Mouse (Mus musculus) liver (tissue): ENCODE data around the gene Syt6.

Source experiments
- DNase-seq: peaks from one replicate; pipeline ENCODE4 v3.0.0-alpha.2; 2020; ENCODE audit warnings: mixed read lengths

Gene Syt6

DNA sequence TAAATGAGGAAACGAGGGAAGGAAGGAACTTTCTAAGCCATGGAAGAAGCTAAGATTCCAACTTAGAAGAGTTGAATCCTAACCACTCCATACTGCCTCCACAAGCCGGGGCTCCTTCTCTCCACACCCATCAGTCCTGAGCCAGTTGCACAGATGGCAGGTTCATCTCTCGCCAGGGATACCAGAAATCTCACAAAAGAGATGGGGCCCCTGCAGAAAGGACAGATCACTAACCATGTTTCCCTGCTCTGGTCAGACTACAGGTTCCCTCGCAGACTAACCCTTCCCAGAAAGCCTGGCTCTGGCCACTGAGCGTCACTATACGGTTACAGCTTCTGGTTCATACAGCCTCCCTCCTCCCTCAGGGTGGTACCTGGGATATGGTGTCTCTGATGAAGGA lies 74.7 kb downstream of the Syt6 start:
- no peak for DNase-seq

DNA sequence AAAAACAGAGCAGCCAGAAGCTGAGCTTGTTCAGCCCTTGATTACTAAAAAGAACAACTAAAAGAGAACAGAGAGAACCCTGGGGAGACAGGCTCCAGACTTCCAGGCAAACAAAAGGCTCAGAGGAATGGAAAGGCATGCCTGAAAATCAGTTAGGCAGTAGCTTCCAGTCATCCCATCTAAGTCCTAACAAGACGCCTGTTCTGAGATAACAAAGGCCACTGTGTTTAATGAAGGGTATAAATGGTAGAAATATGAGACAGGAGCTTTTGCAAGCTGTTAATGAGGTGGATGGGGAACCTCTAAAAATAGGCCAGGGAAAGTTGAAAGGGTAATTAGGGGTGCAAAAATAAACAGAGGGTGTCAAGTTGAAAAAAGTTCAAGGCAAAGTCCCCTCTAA lies 75.4 kb downstream of the Syt6 start:
- no peak for DNase-seq

DNA sequence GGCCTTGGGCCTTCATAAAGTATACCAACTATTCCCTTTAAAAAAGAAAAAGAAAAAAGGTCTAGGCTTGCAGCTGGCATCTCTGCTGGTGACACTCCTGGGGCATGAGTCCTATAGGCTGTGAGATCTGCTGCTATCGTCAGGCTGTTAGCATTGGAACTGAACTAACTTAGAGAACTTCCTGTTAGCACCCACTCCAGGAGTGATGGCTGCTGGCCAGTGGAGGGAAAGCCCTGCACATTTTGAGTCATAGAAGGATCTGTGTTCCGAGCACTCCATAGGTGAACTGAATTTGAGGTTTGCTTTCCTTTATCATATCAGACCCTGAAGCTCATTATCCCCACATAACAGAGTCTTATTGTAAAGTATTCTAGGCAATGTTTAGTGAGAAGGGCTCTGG lies 85.0 kb downstream of the Syt6 start:
- DNase-seq, result no peak

DNA sequence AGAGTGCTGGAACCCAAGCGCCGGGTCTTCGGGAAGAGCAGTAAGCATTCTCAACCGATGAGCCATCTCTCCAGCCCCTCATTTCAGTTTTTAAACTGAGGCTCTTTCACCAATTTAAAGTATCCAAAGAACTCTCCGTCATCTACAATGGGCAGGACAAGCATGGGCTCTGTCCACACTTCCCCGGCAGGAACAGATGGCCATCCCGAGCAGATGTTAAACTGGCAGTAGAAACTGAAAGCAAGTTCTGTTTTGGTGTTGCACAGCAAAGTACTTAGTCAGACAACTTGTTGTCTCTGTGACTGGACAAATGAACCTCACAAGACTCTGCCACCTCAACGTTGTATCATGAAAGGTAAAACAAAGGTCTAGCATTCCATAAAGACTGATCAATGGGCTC lies 86.7 kb downstream of the Syt6 start:
- DNase-seq, result no peak

DNA sequence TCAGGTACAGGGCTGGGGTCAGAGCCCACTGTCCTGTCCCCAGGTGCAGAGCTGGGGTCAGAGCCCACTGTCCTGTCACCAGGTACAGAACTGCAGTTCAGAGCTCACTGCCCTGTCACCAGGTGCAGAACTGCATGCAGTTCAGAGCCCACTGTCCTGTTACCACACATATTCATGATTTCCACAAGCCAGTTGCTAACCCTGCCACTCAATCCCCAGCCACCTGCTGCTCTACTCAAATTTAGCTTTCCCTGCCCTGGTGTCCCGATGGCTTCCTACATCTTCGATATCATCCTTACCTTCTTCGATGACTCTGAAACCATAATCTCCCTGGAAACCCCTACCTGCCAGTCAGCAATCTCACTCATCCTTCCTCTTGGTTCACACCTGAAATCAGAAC lies 88.4 kb downstream of the Syt6 start:
- no peak for DNase-seq

DNA sequence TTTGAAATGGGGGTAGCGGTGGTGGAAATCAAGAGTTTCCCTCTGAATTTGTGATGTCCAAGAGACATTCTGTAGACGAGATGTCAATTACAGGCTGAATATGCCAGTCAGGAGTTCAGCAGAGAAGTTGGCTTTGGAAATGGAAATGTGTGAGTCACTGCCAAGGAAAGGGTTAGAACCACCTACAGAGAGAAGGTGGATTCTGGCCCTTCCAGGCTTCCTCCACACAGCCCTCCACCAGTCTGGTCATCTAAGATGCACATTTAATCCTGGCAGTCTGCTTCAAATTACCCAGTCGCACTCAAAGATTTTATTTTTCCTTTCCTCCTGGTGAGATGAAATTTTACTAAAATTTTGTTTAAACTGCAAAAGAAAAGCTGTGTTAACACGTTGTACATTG lies 97.1 kb downstream of the Syt6 start:
- no peak for DNase-seq

DNA sequence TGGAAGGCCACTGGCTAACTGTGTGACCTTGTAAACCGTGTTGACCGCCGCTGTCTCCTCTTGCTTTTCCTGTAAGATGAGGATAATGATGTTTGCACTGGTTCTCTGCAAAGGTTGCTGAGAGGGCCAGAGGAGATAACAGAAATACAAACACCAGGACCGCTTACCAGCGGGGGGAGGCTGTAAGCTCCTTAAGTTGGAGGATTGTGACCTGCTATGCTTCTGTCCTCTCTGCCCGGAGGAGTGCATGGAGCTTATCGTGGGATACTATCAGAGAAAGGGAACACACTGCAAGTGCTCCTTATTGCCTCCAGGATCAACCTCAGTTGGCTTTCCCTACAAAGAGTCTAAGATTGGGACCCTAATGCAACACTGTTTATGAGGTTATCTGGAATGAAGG lies 97.7 kb downstream of the Syt6 start:
- DNase-seq, result no peak

DNA sequence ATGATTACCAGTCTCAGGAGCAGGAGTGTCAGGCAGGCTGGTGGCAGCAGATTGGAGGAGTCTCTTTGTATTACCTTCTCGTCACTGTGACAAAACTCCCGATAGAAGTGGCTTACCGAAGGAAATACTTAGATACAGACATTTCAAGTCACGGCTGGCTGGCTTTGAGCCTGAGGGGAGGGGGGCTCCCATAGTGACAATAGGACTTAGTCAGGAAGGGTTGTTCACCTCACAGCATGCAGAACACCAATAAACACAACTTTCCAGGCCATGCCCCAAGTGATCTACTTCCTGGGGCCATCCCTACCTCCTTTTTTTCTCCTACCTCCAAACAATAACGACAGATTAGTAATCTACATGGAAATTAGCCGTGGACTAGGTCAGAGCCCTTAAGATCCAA lies 103.8 kb downstream of the Syt6 start:
- no peak for DNase-seq

DNA sequence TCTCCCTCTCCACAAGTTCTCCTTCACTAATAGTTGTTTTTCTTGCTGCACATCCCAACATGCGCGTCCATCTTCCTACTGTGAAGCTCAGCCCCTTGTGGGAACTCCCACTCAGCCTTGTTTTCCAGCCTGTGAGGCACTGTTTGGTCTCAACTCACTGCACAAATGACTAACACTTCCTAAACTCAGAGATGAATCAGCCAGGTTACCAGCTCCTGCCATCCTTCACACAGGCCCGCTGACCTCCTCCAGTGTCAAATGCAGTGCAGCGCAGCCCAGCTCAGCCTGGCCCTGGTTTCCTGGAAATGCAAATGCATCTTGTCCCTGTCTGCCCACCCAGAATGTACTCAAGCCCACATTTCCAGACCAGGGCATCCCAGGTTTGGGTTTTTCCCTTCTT lies 107.4 kb downstream of the Syt6 start:
- DNase-seq, result no peak

DNA sequence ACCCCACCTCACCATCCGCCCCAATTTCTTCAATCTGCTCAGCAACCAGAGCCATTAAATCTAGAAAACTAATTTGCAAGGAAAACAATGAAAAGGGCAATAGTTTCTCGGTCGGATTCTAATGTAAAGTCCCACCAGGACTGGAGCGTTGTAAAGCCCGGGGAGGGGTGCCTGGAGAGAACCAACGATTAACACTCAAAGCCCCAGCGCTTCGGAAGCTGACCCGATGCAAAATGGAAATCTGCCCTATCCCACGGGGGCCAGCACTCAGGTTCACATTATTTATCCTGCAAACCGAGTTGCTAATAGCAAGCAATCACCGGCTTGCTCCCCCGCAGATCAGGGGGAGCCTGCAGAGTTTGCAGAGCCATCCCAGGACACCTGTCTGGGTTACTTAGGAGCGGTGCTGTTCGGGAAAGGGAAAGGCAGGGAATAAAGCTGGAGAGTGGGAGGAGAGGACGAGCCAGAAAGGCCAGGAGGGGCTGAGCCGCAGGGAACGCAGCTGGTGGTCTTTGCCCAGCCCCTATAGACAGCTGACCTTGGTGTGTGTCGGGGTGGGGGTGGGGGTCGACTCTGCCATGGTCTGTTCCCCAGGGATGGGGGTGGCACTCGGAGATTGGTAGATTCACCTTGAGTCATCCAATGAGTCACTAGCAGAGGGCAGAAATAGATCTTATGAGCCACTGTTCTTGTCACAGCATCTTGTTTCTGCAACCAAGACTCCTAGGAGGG lies 108.4 kb downstream of the Syt6 start:
- DNase-seq, result no peak

DNA sequence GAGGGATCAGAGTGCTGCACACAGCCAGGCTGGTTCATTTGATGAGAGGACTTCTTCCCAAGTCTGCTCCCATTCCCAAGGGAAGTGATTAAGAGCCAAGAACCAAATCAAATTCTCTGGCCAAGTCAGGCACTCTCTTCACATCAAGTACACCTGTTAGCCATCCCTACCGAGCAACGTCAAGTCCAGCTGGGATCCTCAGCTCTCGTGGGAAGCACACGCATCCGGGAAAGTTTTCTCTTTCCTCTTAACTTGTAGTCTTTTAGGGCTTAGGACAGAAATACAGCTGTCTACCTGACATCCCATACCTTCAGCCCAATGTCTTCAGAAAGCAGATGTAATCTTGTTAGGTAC lies 108.9 kb downstream of the Syt6 start:
- no peak for DNase-seq

DNA sequence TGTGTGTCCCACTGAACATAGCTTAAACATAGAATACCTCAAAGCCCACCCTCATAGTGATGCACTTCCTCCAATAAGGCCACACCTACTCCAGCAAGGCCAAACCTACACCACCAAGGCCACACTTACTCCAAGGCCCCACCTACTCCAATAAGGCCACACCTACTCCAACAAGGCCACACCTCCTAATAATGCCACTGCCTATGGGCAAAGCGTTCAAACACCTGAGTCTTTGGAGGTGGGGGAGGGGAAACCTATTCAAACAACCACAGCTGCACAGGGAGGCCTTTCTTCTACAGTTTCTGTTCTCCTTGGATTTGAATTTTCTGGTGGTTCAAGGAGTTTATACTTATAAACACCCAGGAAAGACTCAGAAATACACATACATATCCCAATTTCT lies 114.0 kb downstream of the Syt6 start:
- no peak for DNase-seq

DNA sequence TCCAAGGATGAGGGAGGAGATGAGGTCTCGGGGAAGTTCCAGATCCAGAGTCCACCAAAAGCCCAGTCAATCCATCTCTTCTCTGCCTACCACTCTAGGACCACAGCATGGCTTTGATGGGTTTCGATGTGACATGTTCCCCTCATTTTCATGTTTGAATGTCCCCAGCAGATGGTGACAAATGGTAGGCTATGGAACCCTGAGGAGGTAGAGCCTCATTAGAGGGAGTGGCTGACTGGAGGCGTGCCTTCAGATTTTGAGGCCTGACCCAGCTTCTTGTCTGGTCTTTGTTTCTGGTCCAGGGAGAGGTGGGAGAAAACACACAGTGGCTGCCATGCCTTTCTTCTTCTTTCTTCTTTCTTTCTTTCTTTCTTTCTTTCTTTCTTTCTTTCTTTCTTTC lies 115.5 kb downstream of the Syt6 start:
- DNase-seq, result no peak
